Mouse (Mus musculus) liver, embryonic 15.5 days (tissue): ENCODE measurements around the gene Hnf1a. TPM values are rescaled to one million over a fixed set of nuclear protein-coding genes. Genes with fewer than 3 reads are reported as not detected.
"Not testable (repeated sequence)": the region's sequence is repeated elsewhere in the genome, so short reads cannot be mapped to it uniquely, and the experiment has no call there.

ENCODE experiments used
- ATAC-seq: fragments of 200-750 bp; cut with Nextera tagmentation; 2 replicates; pipeline ENCODE4 v1.8.0; 2017; ENCODE audit warnings: moderate number of reproducible peaks, mild to moderate bottlenecking, moderate library complexity; ENCODE audit not compliant: insufficient read depth
- H3K27ac ChIP-seq: fragments of 300-500 bp; sonication (generic); replicated peaks from 2 replicates; pipeline ENCODE4 v1.5.1; 2015; ENCODE audit warnings: mild to moderate bottlenecking, inconsistent platforms
- H3K27me3 ChIP-seq: fragments of 300-500 bp; sonication (generic); 2 replicates; pipeline ENCODE4 v1.6.1; 2015; ENCODE audit warnings: mild to moderate bottlenecking, inconsistent platforms
- H3K36me3 ChIP-seq: fragments of 300-500 bp; sonication (generic); replicated peaks from 2 replicates; pipeline ENCODE4 v1.6.1; 2015; ENCODE audit warnings: moderate library complexity, mild to moderate bottlenecking, inconsistent platforms
- H3K4me1 ChIP-seq: fragments of 300-500 bp; sonication (generic); replicated peaks from 2 replicates; pipeline ENCODE4 v1.6.1; 2015; ENCODE audit warnings: inconsistent platforms
- H3K4me2 ChIP-seq: fragments of 300-500 bp; sonication (generic); 2 replicates; pipeline ENCODE4 v1.6.1; 2015; ENCODE audit warnings: moderate library complexity, mild to moderate bottlenecking, inconsistent platforms
- H3K4me3 ChIP-seq: fragments of 300-500 bp; sonication (generic); replicated peaks from 2 replicates; pipeline ENCODE4 v1.5.1; 2015; ENCODE audit warnings: mild to moderate bottlenecking, inconsistent platforms
- H3K9ac ChIP-seq: fragments of 300-500 bp; sonication (generic); 2 replicates; pipeline ENCODE4 v1.6.1; 2015; ENCODE audit warnings: moderate library complexity, mild to moderate bottlenecking, inconsistent platforms
- H3K9me3 ChIP-seq: fragments of 300-500 bp; sonication (generic); replicated peaks from 2 replicates; pipeline ENCODE4 v1.6.1; 2016; ENCODE audit warnings: inconsistent platforms
- WGBS: fragments of 180-500 bp; shearing (Covaris S2); methylation state at CpG from one replicate; pipeline ENCODE4 v1.1.7; 2015; ENCODE audit warnings: mixed read lengths; ENCODE audit not compliant: insufficient replicate concordance; 5-methylcytosine and 5-hydroxymethylcytosine counted together
- polyA plus RNA-seq: library from polyadenylated mRNA; unstranded; fragments of >200 nt; fragmentation: Nextera tagmentation; extraction: Ambion mirVana; gene quantifications from 2 replicates; pipeline ENCODE4 v1.2.1, GENCODE M21; 2015

Gene Hnf1a
- polyA plus RNA-seq, 1 experiment from 2014 or later, result 3.8 TPM

GRCm38 (mm10) chr5:114945072-114945471 is 25.8 kb downstream of the Hnf1a start:
- 84% methylated on average over 10 of the region's 10 CpGs for WGBS
- Histone ChIP-seq H3K4me3 (no peak overlapping the region), H3K4me1 (peaks cover 18% of the 10 kb centered on the region), H3K9ac (no peak overlapping the region), H3K27ac (no peak overlapping the region), H3K4me2 (no peak overlapping the region), H3K27me3 (no peaks in the 10 kb centered on the region), H3K36me3 (peaks cover 37% of the 10 kb centered on the region), H3K9me3 (no peaks in the 10 kb centered on the region)
- ATAC-seq, result no peak

GRCm38 (mm10) chr5:114942766-114943130 is 28.1 kb downstream of the Hnf1a start:
- WGBS, result 45% methylated on average over 4 of the region's 4 CpGs
- peak overlapping the region; percentile 81 for H3K27ac ChIP-seq
- peaks cover 18% of the 10 kb centered on the region for H3K4me1 ChIP-seq
- H3K4me2 ChIP-seq, result peak overlapping the region; percentile 85
- H3K9ac ChIP-seq, result peak overlapping the region; percentile 83
- H3K36me3 ChIP-seq, result peaks cover 23% of the 10 kb centered on the region
- no peaks in the 10 kb centered on the region for H3K27me3 ChIP-seq
- ATAC-seq, result no peak
- H3K9me3 ChIP-seq, result no peaks in the 10 kb centered on the region
- peak overlapping the region; percentile 74 for H3K4me3 ChIP-seq

GRCm38 (mm10) chr5:114942074-114942765 is 28.7 kb downstream of the Hnf1a start, which contains the start of gene 2210016L21Rik:
Gene 2210016L21Rik (plus strand): TSS chr5:114942158.
- Histone ChIP-seq H3K36me3 (peaks cover 17% of the 10 kb centered on the region), H3K27ac (peak within 1 kb of the TSS; percentile 81), H3K9me3 (no peaks in the 10 kb centered on the region), H3K4me1 (peaks cover 18% of the 10 kb centered on the region), H3K9ac (peak within 1 kb of the TSS; percentile 83), H3K27me3 (no peaks in the 10 kb centered on the region), H3K4me3 (peak within 1 kb of the TSS; percentile 74), H3K4me2 (peak within 1 kb of the TSS; percentile 85)
- peak; percentile 86 for ATAC-seq
- 2% methylated on average over 39 of the region's 39 CpGs for WGBS

GRCm38 (mm10) chr5:114941138-114941537 is 29.8 kb downstream of the Hnf1a start:
- not testable (repeated sequence) for ATAC-seq, H3K27ac ChIP-seq, H3K36me3 ChIP-seq, H3K27me3 ChIP-seq, H3K9me3 ChIP-seq, H3K9ac ChIP-seq
- peak overlapping the region; percentile 74; the same call in 1 of the 2 replicates for H3K4me3 ChIP-seq
- 34% methylated on average over 3 of the region's 3 CpGs for WGBS
- H3K4me2 ChIP-seq, result peak overlapping the region; percentile 85
- peaks cover 18% of the 10 kb centered on the region for H3K4me1 ChIP-seq

- H3K9ac ChIP-seq, result no peak overlapping the region
- 0 out of 2 replicates have a peak, but pooled peaks cover 4% of the 10 kb centered on the region for H3K4me1 ChIP-seq
- no peaks in the 10 kb centered on the region for H3K27me3 ChIP-seq
- H3K27ac ChIP-seq, result no peak overlapping the region
- H3K4me3 ChIP-seq, result no peak overlapping the region
- 35% methylated on average over 3 of the region's 3 CpGs for WGBS
- H3K9me3 ChIP-seq, result no peaks in the 10 kb centered on the region
- ATAC-seq, result no peak
- no peaks in the 10 kb centered on the region for H3K36me3 ChIP-seq
- no peak overlapping the region for H3K4me2 ChIP-seq
Observed at GRCm38 (mm10) chr5:114935838-114936237, 35.1 kb downstream of the Hnf1a start.

GRCm38 (mm10) chr5:114933206-114933605 is 37.7 kb downstream of the Hnf1a start:
- H3K4me3 ChIP-seq, result no peak overlapping the region
- ATAC-seq, result no peak
- H3K27ac ChIP-seq, result no peak overlapping the region
- no peaks in the 10 kb centered on the region for H3K27me3 ChIP-seq
- no peak overlapping the region for H3K9ac ChIP-seq
- no peaks in the 10 kb centered on the region for H3K36me3 ChIP-seq
- H3K9me3 ChIP-seq, result no peaks in the 10 kb centered on the region
- H3K4me2 ChIP-seq, result no peak overlapping the region
- WGBS, result 61% methylated on average over 8 of the region's 8 CpGs
- 0 out of 2 replicates have a peak, but pooled peaks cover 4% of the 10 kb centered on the region for H3K4me1 ChIP-seq

GRCm38 (mm10) chr5:114931626-114932025 is 39.3 kb downstream of the Hnf1a start:
- no peaks in the 10 kb centered on the region for H3K9me3 ChIP-seq
- 44% methylated on average over 5 of the region's 5 CpGs for WGBS
- no peaks in the 10 kb centered on the region for H3K36me3 ChIP-seq
- ATAC-seq, result no peak
- no peak overlapping the region for H3K27ac ChIP-seq
- H3K4me3 ChIP-seq, result no peak overlapping the region
- no peak overlapping the region for H3K9ac ChIP-seq
- no peak overlapping the region for H3K4me2 ChIP-seq
- H3K27me3 ChIP-seq, result no peaks in the 10 kb centered on the region
- 0 out of 2 replicates have a peak, but pooled peaks cover 4% of the 10 kb centered on the region for H3K4me1 ChIP-seq

GRCm38 (mm10) chr5:114926753-114927152 is 44.1 kb downstream of the Hnf1a start:
- H3K27ac ChIP-seq, result no peak overlapping the region
- H3K4me2 ChIP-seq, result no peak overlapping the region
- H3K9ac ChIP-seq, result no peak overlapping the region
- WGBS, result 64% methylated on average over 9 of the region's 9 CpGs
- H3K27me3 ChIP-seq, result no peaks in the 10 kb centered on the region
- no peak for ATAC-seq
- H3K9me3 ChIP-seq, result no peaks in the 10 kb centered on the region
- H3K4me3 ChIP-seq, result no peak overlapping the region
- H3K4me1 ChIP-seq, result peaks cover 16% of the 10 kb centered on the region
- H3K36me3 ChIP-seq, result no peaks in the 10 kb centered on the region

- H3K27ac ChIP-seq, result no peak overlapping the region
- H3K9me3 ChIP-seq, result no peaks in the 10 kb centered on the region
- no peak overlapping the region for H3K4me3 ChIP-seq
- H3K27me3 ChIP-seq, result no peaks in the 10 kb centered on the region
- H3K36me3 ChIP-seq, result no peaks in the 10 kb centered on the region
- WGBS, result 45% methylated on average over 1 of the region's 1 CpGs
- H3K4me1 ChIP-seq, result peaks cover 18% of the 10 kb centered on the region
- no peak for ATAC-seq
- no peak overlapping the region for H3K4me2 ChIP-seq
- H3K9ac ChIP-seq, result no peak overlapping the region
Observed at GRCm38 (mm10) chr5:114926153-114926684, 44.7 kb downstream of the Hnf1a start.

GRCm38 (mm10) chr5:114922998-114923473 is 47.9 kb downstream of the Hnf1a start, which contains the start of gene Oasl1:
Gene Oasl1 (plus strand): TSS chr5:114923240.
- Histone ChIP-seq H3K36me3 (no peaks in the 10 kb centered on the region), H3K4me1 (peaks cover 18% of the 10 kb centered on the region), H3K27ac (no peak within 1 kb of the TSS; the same call in 1 of the 2 replicates), H3K4me3 (peak within 1 kb of the TSS; percentile 33), H3K9me3 (no peaks in the 10 kb centered on the region), H3K4me2 (peak within 1 kb of the TSS; percentile 54), H3K27me3 (no peaks in the 10 kb centered on the region), H3K9ac (peak within 1 kb of the TSS; percentile 27; the same call in 1 of the 2 replicates)
- 40% methylated on average over 15 of the region's 15 CpGs for WGBS
- ATAC-seq, result no peak

- H3K9me3 ChIP-seq, result no peaks in the 10 kb centered on the region
- H3K27me3 ChIP-seq, result no peaks in the 10 kb centered on the region
- WGBS, result 44% methylated on average over 10 of the region's 10 CpGs
- no peak for ATAC-seq
- H3K4me3 ChIP-seq, result no peak overlapping the region
- peak overlapping the region; percentile 54 for H3K4me2 ChIP-seq
- H3K27ac ChIP-seq, result no peak overlapping the region; the same call in 1 of the 2 replicates
- H3K36me3 ChIP-seq, result no peaks in the 10 kb centered on the region
- peaks cover 18% of the 10 kb centered on the region for H3K4me1 ChIP-seq
- H3K9ac ChIP-seq, result no peak overlapping the region; the same call in 1 of the 2 replicates
Observed at GRCm38 (mm10) chr5:114922366-114922731, 48.5 kb downstream of the Hnf1a start.
